Mouse (Mus musculus): ENCODE measurements around the gene Clybl.

Gene Clybl

GRCm38 (mm10) chr14:122196851-122197250 is 15.3 kb downstream of the Clybl start:
- no peak for DNase-seq (ENCODE audit: low read depth, low spot score)

GRCm38 (mm10) chr14:122200247-122200885 is 18.9 kb downstream of the Clybl start:
- DNase-seq (ENCODE audit: low read depth, low spot score) = no peak

- no peak for DNase-seq (ENCODE audit: low read depth, low spot score)
Measured at GRCm38 (mm10) chr14:122209177-122209576, 27.7 kb downstream of the Clybl start.

GRCm38 (mm10) chr14:122213590-122213989 is 32.1 kb downstream of the Clybl start:
- no peak for DNase-seq (ENCODE audit: low read depth, low spot score)

- no peak for DNase-seq (ENCODE audit: low read depth, low spot score)
Measured at GRCm38 (mm10) chr14:122214126-122214525, 32.6 kb downstream of the Clybl start.

GRCm38 (mm10) chr14:122217221-122217620 is 35.7 kb downstream of the Clybl start:
- no peak for DNase-seq (ENCODE audit: low read depth, low spot score)

- DNase-seq (ENCODE audit: low read depth, low spot score) = no peak
Measured at GRCm38 (mm10) chr14:122222934-122223374, 41.5 kb downstream of the Clybl start.

GRCm38 (mm10) chr14:122223461-122224102 is 42.1 kb downstream of the Clybl start:
- no peak for DNase-seq (ENCODE audit: low read depth, low spot score)

GRCm38 (mm10) chr14:122224103-122224494 is 42.6 kb downstream of the Clybl start:
- DNase-seq (ENCODE audit: low read depth, low spot score) = no peak

- no peak for DNase-seq (ENCODE audit: low read depth, low spot score)
Measured at GRCm38 (mm10) chr14:122224501-122224928, 43.0 kb downstream of the Clybl start.

- no peak for DNase-seq (ENCODE audit: low read depth, low spot score)
Measured at GRCm38 (mm10) chr14:122225479-122226132, 44.1 kb downstream of the Clybl start.

GRCm38 (mm10) chr14:122226133-122226515 is 44.6 kb downstream of the Clybl start:
- no peak for DNase-seq (ENCODE audit: low read depth, low spot score)

GRCm38 (mm10) chr14:122226666-122227453 is 45.4 kb downstream of the Clybl start:
- DNase-seq (ENCODE audit: low read depth, low spot score) = no peak

GRCm38 (mm10) chr14:122227454-122227951 is 46.0 kb downstream of the Clybl start:
- no peak for DNase-seq (ENCODE audit: low read depth, low spot score)

- no peak for DNase-seq (ENCODE audit: low read depth, low spot score)
Measured at GRCm38 (mm10) chr14:122228816-122229551, 47.5 kb downstream of the Clybl start.

- DNase-seq (ENCODE audit: low read depth, low spot score) = no peak
Measured at GRCm38 (mm10) chr14:122229988-122230387, 48.5 kb downstream of the Clybl start.

- no peak for DNase-seq (ENCODE audit: low read depth, low spot score)
Measured at GRCm38 (mm10) chr14:122230621-122231025, 49.1 kb downstream of the Clybl start.

- no peak for DNase-seq (ENCODE audit: low read depth, low spot score)
Measured at GRCm38 (mm10) chr14:122231073-122231472, 49.6 kb downstream of the Clybl start.

- DNase-seq (ENCODE audit: low read depth, low spot score) = no peak
Measured at GRCm38 (mm10) chr14:122233212-122233714, 51.8 kb downstream of the Clybl start.

GRCm38 (mm10) chr14:122243874-122244273 is 62.4 kb downstream of the Clybl start:
- no peak for DNase-seq (ENCODE audit: low read depth, low spot score)
